Mouse (Mus musculus) midbrain, embryonic 11.5 days (tissue): ENCODE results near the gene Carmil3. TPM values are rescaled to one million over a fixed set of nuclear protein-coding genes. Genes with fewer than 3 reads are reported as not detected.

Experiments used
- ATAC-seq: fragments of 200-750 bp; cut with Nextera tagmentation; 2 replicates; pipeline ENCODE4 v1.8.0; 2017; ENCODE audit warnings: moderate TSS enrichment, moderate library complexity; ENCODE audit not compliant: low FRiP score
- DNase-seq: peaks from one replicate; pipeline ENCODE4 v3.0.0; 2015; ENCODE audit warnings: low spot score; ENCODE audit errors: missing footprints
- H3K27ac ChIP-seq: fragments of 300-500 bp; sonication (generic); 2 replicates; pipeline ENCODE4 v1.5.1; 2014; ENCODE audit warnings: low read depth, low read length
- H3K27me3 ChIP-seq: fragments of 300-500 bp; sonication (generic); 2 replicates; pipeline ENCODE4 v1.6.1; 2014; ENCODE audit warnings: mild to moderate bottlenecking, low read length, moderate library complexity, mixed read lengths; ENCODE audit not compliant: control insufficient read depth, insufficient read depth
- H3K36me3 ChIP-seq: fragments of 300-500 bp; sonication (generic); 2 replicates; pipeline ENCODE4 v1.6.1; 2014; ENCODE audit warnings: mild to moderate bottlenecking, low read length, moderate library complexity, mixed read lengths; ENCODE audit not compliant: control insufficient read depth, insufficient read depth
- H3K4me1 ChIP-seq: fragments of 300-500 bp; sonication (generic); 2 replicates; pipeline ENCODE4 v1.6.1; 2014; ENCODE audit warnings: low read length; ENCODE audit not compliant: control insufficient read depth, insufficient read depth
- H3K4me2 ChIP-seq: fragments of 300-500 bp; sonication (generic); 2 replicates; pipeline ENCODE4 v1.6.1; 2014; ENCODE audit warnings: mild to moderate bottlenecking, moderate library complexity
- H3K4me3 ChIP-seq: fragments of 300-500 bp; sonication (generic); 2 replicates; pipeline ENCODE4 v1.5.1; 2014; ENCODE audit warnings: low read depth, low read length
- H3K9ac ChIP-seq: fragments of 300-500 bp; sonication (generic); 2 replicates; pipeline ENCODE4 v1.6.1; 2014; ENCODE audit warnings: low read length
- H3K9me3 ChIP-seq: fragments of 300-500 bp; sonication (generic); 2 replicates; pipeline ENCODE4 v1.6.1; 2016; ENCODE audit warnings: low read length; ENCODE audit not compliant: control insufficient read depth
- WGBS: fragments of 180-500 bp; shearing (Covaris S2); extraction: QIAGEN DNeasy Blood & Tissue Kit; methylation state at CpG from one replicate; pipeline ENCODE4 v1.1.7; 2014; 5-methylcytosine and 5-hydroxymethylcytosine counted together
- polyA plus RNA-seq: library from polyadenylated mRNA; unstranded; fragments of >200 nt; fragmentation: Nextera tagmentation; extraction: Ambion mirVana; gene quantifications from 2 replicates; pipeline ENCODE4 v1.2.1, GENCODE M21; 2014

Gene Carmil3
- polyA plus RNA-seq, 1 experiment from 2014 or later: 9.7 TPM

DNA sequence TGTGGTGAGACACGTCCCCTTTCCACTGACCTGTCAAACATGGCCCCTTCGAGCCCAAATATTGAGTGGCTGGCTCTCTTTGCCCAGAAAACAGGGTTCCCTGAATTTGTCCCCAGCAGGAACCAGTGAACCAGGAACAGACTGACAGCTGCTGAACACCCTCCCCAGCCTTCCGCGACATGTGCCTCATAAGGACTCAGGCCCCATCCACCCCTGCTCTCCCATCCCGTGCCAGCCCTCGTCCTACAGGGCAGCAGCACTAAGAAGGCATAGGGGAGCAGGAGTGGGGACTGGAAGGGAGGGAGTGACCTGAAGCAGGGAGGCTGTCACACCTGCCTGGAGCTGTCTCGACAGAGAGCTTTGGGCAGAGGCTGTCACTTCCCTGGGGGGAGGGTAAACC lies 17.4 kb downstream of the Carmil3 start:
- Histone ChIP-seq H3K27me3 (no peaks in the 10 kb centered on the region), H3K4me2 (no peak overlapping the region), H3K4me1 (no peaks in the 10 kb centered on the region), H3K27ac (no peak overlapping the region), H3K4me3 (no peak overlapping the region), H3K36me3 (no peaks in the 10 kb centered on the region), H3K9me3 (no peaks in the 10 kb centered on the region), H3K9ac (no peak overlapping the region)
- ATAC-seq (no peak), DNase-seq (peak; percentile 68)
- 56% methylated on average over 7 of the region's 7 CpGs for WGBS

DNA sequence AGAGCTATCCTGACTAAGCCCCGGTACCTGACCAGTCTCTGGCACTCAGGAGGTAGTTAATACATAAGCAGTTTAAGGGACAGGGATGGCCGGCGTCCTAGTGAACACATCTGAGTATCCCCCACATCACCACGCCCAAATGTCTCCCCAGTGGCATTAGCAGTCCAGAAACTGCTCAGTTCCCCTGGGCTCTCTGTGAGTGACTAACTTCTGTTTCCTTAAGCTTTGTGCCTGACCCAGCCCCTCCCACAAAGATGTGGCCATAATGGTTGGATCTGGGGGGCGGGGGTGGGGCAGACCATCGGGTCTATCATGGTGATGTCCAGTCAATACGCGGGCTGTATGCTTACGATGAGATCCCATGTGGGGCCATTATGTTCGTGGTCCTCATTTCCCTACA lies 19.1 kb downstream of the Carmil3 start:
- H3K36me3 ChIP-seq: no peaks in the 10 kb centered on the region
- no peak overlapping the region for H3K4me2 ChIP-seq
- H3K27me3 ChIP-seq: no peaks in the 10 kb centered on the region
- DNase-seq (peak; percentile 51), ATAC-seq (no peak)
- H3K4me1 ChIP-seq: no peaks in the 10 kb centered on the region
- no peaks in the 10 kb centered on the region for H3K9me3 ChIP-seq
- no peak overlapping the region for H3K4me3 ChIP-seq
- H3K9ac ChIP-seq: no peak overlapping the region
- no peak overlapping the region for H3K27ac ChIP-seq
- 84% methylated on average over 10 of the region's 10 CpGs for WGBS

DNA sequence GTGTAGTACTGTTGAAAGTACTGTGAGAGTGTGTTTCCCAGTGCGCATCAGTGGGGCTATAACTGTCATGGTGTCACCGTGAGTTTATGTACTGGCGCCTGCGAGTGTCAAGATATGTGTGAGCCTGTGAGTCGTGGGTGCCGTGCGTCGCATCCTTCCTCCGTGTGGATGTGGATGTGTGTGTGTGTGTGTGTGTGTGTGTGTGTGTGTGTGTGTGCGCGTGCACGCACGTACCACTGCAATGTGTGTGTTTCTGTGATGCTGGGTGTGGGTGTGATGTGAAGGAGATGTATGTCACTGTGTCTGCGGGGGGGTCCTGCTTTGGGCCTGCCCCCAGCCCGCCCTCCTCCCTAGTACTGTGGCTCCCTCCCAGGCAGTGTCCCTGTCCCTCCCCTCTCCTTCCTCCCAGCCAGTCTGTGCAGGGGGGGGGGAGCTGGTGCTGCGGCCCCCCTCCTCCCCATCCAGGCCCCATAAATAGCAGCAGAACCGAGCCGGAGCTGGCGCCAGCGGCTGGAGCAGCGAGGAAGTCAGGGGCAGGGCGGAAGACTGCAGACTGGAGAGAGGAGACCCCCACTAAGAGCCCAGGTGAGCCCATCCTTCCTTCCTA lies 19.8 kb downstream of the Carmil3 start, which contains the start of gene Cpne6:
Gene Cpne6, plus strand, starts transcription at position 321 of the 607 bp plus-strand sequence.
- Histone ChIP-seq H3K27me3 (no peaks in the 10 kb centered on the region), H3K36me3 (no peaks in the 10 kb centered on the region), H3K9me3 (no peaks in the 10 kb centered on the region), H3K4me2 (no peak within 1 kb of the TSS), H3K4me1 (no peaks in the 10 kb centered on the region), H3K27ac (no peak within 1 kb of the TSS), H3K4me3 (no peak within 1 kb of the TSS), H3K9ac (no peak within 1 kb of the TSS)
- ATAC-seq: no peak
- DNase-seq: peak; percentile 66
- 76% methylated on average over 22 of the region's 22 CpGs for WGBS

DNA sequence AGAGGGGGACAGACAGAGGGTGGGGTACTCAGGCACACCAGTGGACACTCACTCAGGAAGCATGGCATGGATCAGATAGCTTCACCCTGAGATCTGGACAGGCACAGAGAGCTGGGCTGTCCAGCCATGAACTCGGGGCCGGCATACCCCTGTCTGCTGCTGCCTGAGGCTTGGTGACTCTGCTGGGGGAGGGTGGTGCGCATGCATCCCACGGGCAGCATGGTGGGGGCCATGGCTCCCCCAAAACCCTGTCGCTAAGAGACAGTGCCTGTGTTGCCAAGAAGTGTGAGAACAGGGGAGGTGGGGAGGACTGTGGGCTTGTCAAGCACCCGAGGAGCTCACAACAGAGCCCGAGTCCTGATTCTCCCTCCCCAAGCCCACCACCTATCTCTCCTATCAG lies 20.6 kb downstream of the Carmil3 start:
- Histone ChIP-seq H3K36me3 (no peaks in the 10 kb centered on the region), H3K4me2 (no peak overlapping the region), H3K4me3 (no peak overlapping the region), H3K9me3 (no peaks in the 10 kb centered on the region), H3K27ac (no peak overlapping the region), H3K27me3 (no peaks in the 10 kb centered on the region), H3K4me1 (no peaks in the 10 kb centered on the region), H3K9ac (no peak overlapping the region)
- 0 out of 2 replicates have a peak, but pooled peaks have one; percentile 22 for ATAC-seq
- WGBS: 78% methylated on average over 7 of the region's 7 CpGs
- DNase-seq: no peak

DNA sequence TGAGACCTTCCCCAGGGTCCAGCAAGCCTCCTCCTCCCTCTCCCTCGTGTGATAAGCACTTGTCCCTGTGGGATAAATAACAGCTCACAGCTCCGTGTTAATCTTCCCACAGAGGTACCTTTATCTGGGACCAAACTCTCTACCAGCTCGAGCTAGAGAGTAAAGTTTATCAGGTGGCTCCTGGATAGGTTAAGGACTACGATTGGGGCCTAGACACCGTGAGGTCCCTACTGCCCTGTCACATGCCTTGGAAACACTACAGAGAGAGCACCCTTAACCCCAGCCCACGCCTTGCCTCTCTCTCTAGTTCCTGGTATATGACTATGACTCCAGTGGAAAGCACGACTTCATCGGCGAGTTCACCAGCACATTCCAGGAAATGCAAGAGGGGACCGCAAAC lies 23.5 kb downstream of the Carmil3 start:
- WGBS: 74% methylated on average over 10 of the region's 10 CpGs
- no peak for ATAC-seq
- no peak overlapping the region for H3K27ac ChIP-seq
- no peak overlapping the region for H3K4me2 ChIP-seq
- H3K9ac ChIP-seq: no peak overlapping the region
- no peaks in the 10 kb centered on the region for H3K27me3 ChIP-seq
- H3K36me3 ChIP-seq: no peaks in the 10 kb centered on the region
- H3K9me3 ChIP-seq: no peaks in the 10 kb centered on the region
- no peak for DNase-seq
- no peak overlapping the region for H3K4me3 ChIP-seq
- peaks cover 3% of the 10 kb centered on the region; the same call in 1 of the 2 replicates for H3K4me1 ChIP-seq

DNA sequence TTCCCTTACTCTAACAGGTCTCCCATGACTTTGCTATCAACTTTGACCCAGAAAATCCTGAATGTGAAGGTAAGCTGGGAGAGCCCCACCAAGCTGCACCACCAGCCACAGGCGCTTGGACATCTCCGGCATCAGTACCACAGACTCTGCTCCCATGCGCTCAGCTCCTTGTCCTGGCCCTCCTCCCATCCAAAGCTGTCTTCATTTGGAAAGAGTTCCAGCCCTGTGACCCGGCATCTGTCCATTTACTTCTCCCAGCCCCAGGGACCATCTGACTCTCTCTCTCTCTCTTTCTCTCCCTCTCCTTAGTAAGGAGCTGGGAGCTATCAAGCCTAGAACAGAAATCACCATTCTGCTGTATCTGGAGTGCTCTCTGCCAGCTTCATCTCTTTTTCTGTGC lies 25.4 kb downstream of the Carmil3 start:
- 83% methylated on average over 4 of the region's 4 CpGs for WGBS

DNA sequence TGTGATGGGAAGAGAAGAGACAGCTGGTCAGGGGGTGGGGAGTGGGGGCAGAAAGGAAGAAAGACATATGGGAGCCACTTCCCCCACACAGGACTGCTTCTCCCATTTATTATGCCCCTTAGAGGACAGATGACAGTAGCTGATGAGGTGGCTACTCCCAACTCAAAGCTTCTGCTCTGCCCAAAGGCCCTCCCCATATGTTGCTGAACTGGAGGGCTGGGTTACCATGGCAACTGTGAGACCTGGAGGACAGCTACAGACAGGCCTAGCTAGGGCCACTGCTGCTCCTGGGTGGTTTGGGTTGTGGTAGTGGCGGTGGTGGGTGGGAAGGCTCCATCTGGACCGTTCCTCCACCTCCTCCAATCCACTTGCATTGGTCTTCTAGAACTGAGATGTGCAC lies 28.4 kb downstream of the Carmil3 start:
- DNase-seq: no peak
- peak; percentile 64 for ATAC-seq
- Histone ChIP-seq H3K9ac (no peak overlapping the region), H3K27me3 (peaks cover 4% of the 10 kb centered on the region; the same call in 1 of the 2 replicates), H3K4me1 (peaks cover 5% of the 10 kb centered on the region; the same call in 1 of the 2 replicates), H3K36me3 (no peaks in the 10 kb centered on the region), H3K9me3 (no peaks in the 10 kb centered on the region), H3K4me2 (no peak overlapping the region), H3K27ac (no peak overlapping the region), H3K4me3 (no peak overlapping the region)
- 59% methylated on average over 2 of the region's 2 CpGs for WGBS

More for the DNA sequence above, 25.4 kb downstream of the Carmil3 start:
- Histone ChIP-seq H3K9me3 (no peaks in the 10 kb centered on the region), H3K4me2 (no peak overlapping the region), H3K27ac (no peak overlapping the region), H3K27me3 (no peaks in the 10 kb centered on the region), H3K36me3 (no peaks in the 10 kb centered on the region), H3K9ac (no peak overlapping the region), H3K4me1 (peaks cover 5% of the 10 kb centered on the region; the same call in 1 of the 2 replicates), H3K4me3 (no peak overlapping the region)
- ATAC-seq (no peak), DNase-seq (no peak)

DNA sequence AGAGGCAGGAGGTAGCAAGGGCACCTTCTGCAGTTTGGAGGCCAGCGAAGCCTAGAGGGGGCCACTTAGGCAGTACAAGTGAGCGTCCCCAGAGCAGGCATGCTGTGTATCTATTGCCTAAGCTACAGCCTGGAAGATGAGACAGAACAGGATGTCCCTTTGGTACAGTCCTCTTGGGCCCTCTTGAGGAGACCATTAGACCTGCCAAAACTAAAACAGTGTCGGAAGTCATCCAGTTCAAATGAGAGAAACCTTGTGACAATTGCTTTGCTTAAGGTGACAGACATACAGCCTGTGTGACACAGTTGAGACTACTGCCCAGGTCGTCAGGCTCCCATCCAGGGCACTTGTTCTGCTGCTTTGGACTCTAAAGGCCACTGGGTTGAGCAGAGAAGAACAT lies 29.2 kb downstream of the Carmil3 start:
- Histone ChIP-seq H3K9me3 (no peaks in the 10 kb centered on the region), H3K27ac (no peak overlapping the region), H3K36me3 (no peaks in the 10 kb centered on the region), H3K4me2 (no peak overlapping the region), H3K9ac (no peak overlapping the region), H3K4me3 (no peak overlapping the region), H3K4me1 (peaks cover 5% of the 10 kb centered on the region; the same call in 1 of the 2 replicates), H3K27me3 (peaks cover 4% of the 10 kb centered on the region; the same call in 1 of the 2 replicates)
- whole genome bisulfite sequencing: 59% methylated on average over 4 of the region's 4 CpGs
- ATAC-seq (no peak), DNase-seq (no peak)

DNA sequence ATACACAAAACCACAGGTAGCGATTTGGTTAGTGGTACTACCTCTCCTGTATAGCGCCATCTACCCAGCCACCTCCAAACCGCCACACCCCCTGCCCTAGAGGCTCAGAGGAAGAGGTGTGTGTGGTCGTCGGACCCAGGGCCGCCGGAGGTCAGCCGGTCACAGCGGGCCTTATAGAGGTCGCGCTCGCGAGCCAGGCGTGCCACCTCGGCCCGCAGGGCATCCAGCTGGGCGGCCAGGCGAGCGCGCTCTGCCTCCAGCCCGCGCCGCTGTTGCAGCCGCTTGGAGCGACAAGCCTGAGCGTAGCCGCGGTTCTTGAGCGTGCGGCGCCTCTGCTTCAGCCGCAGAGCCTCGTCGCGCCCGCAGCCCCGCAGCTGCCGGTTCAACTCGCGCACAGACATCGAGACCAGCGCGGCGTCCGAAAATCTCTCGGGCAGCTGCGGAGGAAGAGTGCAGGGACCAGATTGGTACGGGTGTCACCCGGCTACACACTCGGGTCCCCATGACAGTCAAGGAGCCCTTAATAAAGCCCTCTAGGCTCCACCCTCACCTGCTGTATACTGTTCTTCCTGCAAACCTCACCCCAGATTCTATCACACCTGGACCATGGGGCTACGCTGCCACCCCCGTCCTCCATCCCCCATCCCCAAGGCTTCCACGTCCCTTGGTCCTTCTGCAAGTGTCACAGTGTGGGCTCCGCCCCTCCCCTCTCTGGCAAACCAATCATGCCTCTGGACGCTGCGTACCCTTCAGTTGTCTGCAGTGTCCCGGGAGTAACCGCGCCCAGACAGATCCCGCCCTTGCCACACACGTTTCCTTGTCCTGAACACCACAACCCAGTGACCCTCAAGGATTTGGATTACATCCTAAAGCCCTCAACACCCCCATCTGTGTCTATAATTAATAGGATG lies 30.3 kb downstream of the Carmil3 start:
- ATAC-seq (peak; percentile 66), DNase-seq (peak; percentile 93)
- H3K9me3 ChIP-seq: no peaks in the 10 kb centered on the region
- peaks cover 4% of the 10 kb centered on the region; the same call in 1 of the 2 replicates for H3K27me3 ChIP-seq
- no peaks in the 10 kb centered on the region for H3K36me3 ChIP-seq
- no peak overlapping the region for H3K27ac ChIP-seq
- under 1% methylated on average over 61 of the region's 61 CpGs for WGBS
- H3K9ac ChIP-seq: peak overlapping the region; percentile 43
- H3K4me1 ChIP-seq: peaks cover 5% of the 10 kb centered on the region; the same call in 1 of the 2 replicates
- H3K4me2 ChIP-seq: peak overlapping the region; percentile 86
- peak overlapping the region; percentile 42 for H3K4me3 ChIP-seq
